Mouse (Mus musculus) cerebellum, adult 2 months (tissue): ENCODE results near the gene Rpl36.

Source experiments
- CTCF ChIP-seq: fragments of 200-500 bp; IDR thresholded peaks from 2 replicates; pipeline ENCODE4 v1.5.1; 2011; ENCODE audit warnings: low read depth, mild to moderate bottlenecking, control low read depth, low read length, moderate library complexity, borderline replicate concordance; ENCODE audit not compliant: insufficient read depth
- POLR2A ChIP-seq: fragments of 200-500 bp; IDR thresholded peaks from 2 replicates; pipeline ENCODE4 v1.6.1; 2011; ENCODE audit warnings: low read length, control low read depth, borderline replicate concordance; ENCODE audit not compliant: insufficient read depth

- no peak for TF ChIP-seq POLR2A
- TF ChIP-seq CTCF: no peak
Observed at GRCm38 (mm10) chr17:56615136-56615784, 2.0 kb downstream of the Rpl36 start.
